Mouse (Mus musculus) testis, adult 2 months (tissue): ENCODE results near the gene Camkk1. TPM values are rescaled to one million over a fixed set of nuclear protein-coding genes. Genes with fewer than 3 reads are reported as not detected.
A peak's percentile ranks its signal among the peaks of the same experiment; 100 is the strongest.

Experiments used
- H3K27ac ChIP-seq: fragments of 200-500 bp; 2 replicates; pipeline ENCODE4 v1.5.1; 2012; ENCODE audit warnings: low read depth, low read length; ENCODE audit not compliant: control insufficient read depth, insufficient read depth
- H3K27me3 ChIP-seq: fragments of 200-500 bp; 2 replicates; pipeline ENCODE4 v1.6.1; 2012; ENCODE audit warnings: mild to moderate bottlenecking, low read length, moderate library complexity; ENCODE audit not compliant: control insufficient read depth, insufficient read depth
- H3K36me3 ChIP-seq: fragments of 200-500 bp; 2 replicates; pipeline ENCODE4 v1.6.1; 2012; ENCODE audit warnings: mild to moderate bottlenecking, low read length; ENCODE audit not compliant: control insufficient read depth, insufficient read depth
- H3K4me1 ChIP-seq: fragments of 200-500 bp; 2 replicates; pipeline ENCODE4 v1.6.1; 2012; ENCODE audit warnings: low read length; ENCODE audit not compliant: control insufficient read depth, insufficient read depth
- H3K4me3 ChIP-seq: fragments of 200-500 bp; 2 replicates; pipeline ENCODE4 v1.5.1; 2012; ENCODE audit warnings: low read depth, mild to moderate bottlenecking, low read length, moderate library complexity, mixed read lengths; ENCODE audit not compliant: control insufficient read depth
- CTCF ChIP-seq: fragments of 200-500 bp; IDR thresholded peaks from 2 replicates; pipeline ENCODE4 v1.5.1; 2012; ENCODE audit warnings: low read depth, mild to moderate bottlenecking, inconsistent platforms, low read length, moderate library complexity; ENCODE audit not compliant: control insufficient read depth, insufficient read depth, insufficient replicate concordance
- POLR2A ChIP-seq: fragments of 200-500 bp; IDR thresholded peaks from 2 replicates; pipeline ENCODE4 v1.6.1; 2012; ENCODE audit warnings: low read depth, mild to moderate bottlenecking, inconsistent platforms, low read length, moderate library complexity; ENCODE audit not compliant: control insufficient read depth
- polyA plus RNA-seq: library from polyadenylated mRNA; depleted of rRNA; stranded (reverse); fragments of >200 nt; gene quantifications from 2 replicates; pipeline ENCODE4 v1.2.3, GENCODE M21; 2012; rRNA removed

The Camkk1 gene
- polyA plus RNA-seq, 1 experiment: 0.96 TPM

DNA sequence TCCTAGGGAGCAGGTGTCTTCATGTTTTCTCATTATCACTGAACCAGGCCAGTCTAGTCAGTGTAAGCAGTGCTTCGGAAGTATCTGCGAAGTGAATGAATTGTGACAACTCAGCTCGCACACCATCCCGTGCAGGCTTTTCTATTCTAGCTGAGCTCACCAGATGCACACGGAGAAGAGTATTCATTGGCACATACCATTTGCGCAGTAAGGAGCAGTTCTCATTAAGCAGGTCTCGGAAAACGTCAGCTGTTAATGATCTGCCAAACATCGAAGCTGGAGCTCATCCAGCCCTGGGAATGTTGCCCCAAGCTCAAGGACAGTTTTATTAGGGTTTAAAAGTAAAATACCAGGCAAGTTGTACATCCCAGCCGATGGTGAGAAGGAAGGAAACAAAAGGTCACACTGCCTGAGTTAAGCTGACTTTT lies 66.0 kb downstream of the Camkk1 start:
- TF ChIP-seq POLR2A (no peak), CTCF (no peak)
- no peak overlapping the region for H3K27ac ChIP-seq
- no peaks in the 10 kb centered on the region; the same call in 1 of the 2 replicates for H3K36me3 ChIP-seq

DNA sequence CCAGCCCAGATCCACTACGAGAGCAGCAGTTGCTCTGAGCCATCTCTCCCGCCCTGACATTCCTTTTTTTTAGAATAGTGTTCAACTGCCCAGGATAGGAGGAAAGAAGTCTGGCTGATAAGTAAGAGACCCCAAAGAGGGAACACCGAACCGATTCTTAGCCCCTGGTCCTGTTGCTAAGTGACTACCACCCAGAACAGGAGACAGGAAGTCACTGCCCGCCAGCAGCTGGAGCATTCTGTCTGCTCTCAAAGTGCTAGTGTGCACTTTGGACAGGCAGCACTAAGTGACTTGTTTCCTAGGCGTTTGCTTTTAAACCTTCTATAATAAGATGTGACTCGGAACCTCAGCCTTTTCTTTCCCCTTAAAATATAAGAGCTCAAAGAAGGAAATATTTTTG lies 66.6 kb downstream of the Camkk1 start:
- no peaks in the 10 kb centered on the region for H3K4me1 ChIP-seq
- no peak overlapping the region for H3K27ac ChIP-seq
- no peaks in the 10 kb centered on the region; the same call in 1 of the 2 replicates for H3K36me3 ChIP-seq
- H3K27me3 ChIP-seq: no peaks in the 10 kb centered on the region
- no peak overlapping the region for H3K4me3 ChIP-seq
- TF ChIP-seq POLR2A (no peak), CTCF (no peak)

More for the DNA sequence above, 66.0 kb downstream of the Camkk1 start:
- H3K4me3 ChIP-seq: no peak overlapping the region
- no peaks in the 10 kb centered on the region for H3K27me3 ChIP-seq
- H3K4me1 ChIP-seq: no peaks in the 10 kb centered on the region

GRCm38 (mm10) chr11:73087700-73088480 lies 69.1 kb downstream of the Camkk1 start:
- no peaks in the 10 kb centered on the region; the same call in 1 of the 2 replicates for H3K36me3 ChIP-seq
- H3K4me3 ChIP-seq: no peak overlapping the region
- no peaks in the 10 kb centered on the region for H3K4me1 ChIP-seq
- no peak overlapping the region for H3K27ac ChIP-seq
- no peaks in the 10 kb centered on the region for H3K27me3 ChIP-seq
- TF ChIP-seq POLR2A (no peak), CTCF (no peak)

GRCm38 (mm10) chr11:73090283-73090682 lies 71.5 kb downstream of the Camkk1 start, which contains the start of gene Itgae:
TSS of gene Itgae (plus strand) at chr11:73090583.
- no peak within 1 kb of the TSS for H3K27ac ChIP-seq
- no peak for TF ChIP-seq CTCF
- no peaks in the 10 kb centered on the region; the same call in 1 of the 2 replicates for H3K36me3 ChIP-seq
- peak within 1 kb of the TSS; percentile 60 for H3K4me3 ChIP-seq
- H3K27me3 ChIP-seq: no peaks in the 10 kb centered on the region
- no peaks in the 10 kb centered on the region for H3K4me1 ChIP-seq

- H3K4me3 ChIP-seq: no peak overlapping the region
- no peak overlapping the region for H3K27ac ChIP-seq
- H3K4me1 ChIP-seq: no peaks in the 10 kb centered on the region
- no peaks in the 10 kb centered on the region; the same call in 1 of the 2 replicates for H3K36me3 ChIP-seq
- TF ChIP-seq CTCF: no peak
- no peak for TF ChIP-seq POLR2A
- no peaks in the 10 kb centered on the region for H3K27me3 ChIP-seq
These were observed 72.0 kb downstream of the Camkk1 start for GRCm38 (mm10) chr11:73090826-73091225.

Other genes starting within 250 kb of the Camkk1 start
- gene Cyb5d2, start 222.9 kb upstream of the Camkk1 start, polyA plus RNA-seq: 10.6 and 11.2 TPM in 2 replicates
- gene Zzef1, start 222.8 kb upstream of the Camkk1 start, polyA plus RNA-seq: 9.5 and 9.6 TPM in 2 replicates
- 4.8 and 4.9 TPM in 2 replicates for gene Atp2a3, start 57.8 kb upstream of the Camkk1 start, polyA plus RNA-seq
- 0.44 and 6.8 TPM in 2 replicates for gene P2rx1, start 19.9 kb upstream of the Camkk1 start, polyA plus RNA-seq
- gene Ncbp3, start 28.8 kb downstream of the Camkk1 start, polyA plus RNA-seq: 1.6 and 1.8 TPM in 2 replicates
- gene Itgae, start 71.6 kb downstream of the Camkk1 start, polyA plus RNA-seq: 12.3 and 13.7 TPM in 2 replicates
- gene Haspin, start 119.3 kb downstream of the Camkk1 start, polyA plus RNA-seq: 256 and 297 TPM in 2 replicates
- gene P2rx5, start 141.4 kb downstream of the Camkk1 start, polyA plus RNA-seq: 0.54 and 1.00 TPM in 2 replicates
- gene Emc6, start 158.0 kb downstream of the Camkk1 start, polyA plus RNA-seq: 33.1 and 36.0 TPM in 2 replicates
- gene Tax1bp3, start 158.1 kb downstream of the Camkk1 start, polyA plus RNA-seq: 8.7 and 14.5 TPM in 2 replicates
- gene Ctns, start 180.0 kb downstream of the Camkk1 start, polyA plus RNA-seq: 17.8 and 18.3 TPM in 2 replicates
- 1.8 and 2.0 TPM in 2 replicates for gene Shpk, start 180.5 kb downstream of the Camkk1 start, polyA plus RNA-seq
- gene Trpv1, start 215.3 kb downstream of the Camkk1 start, polyA plus RNA-seq: 0.17 and 1.6 TPM in 2 replicates
- 0.04 and 0.05 TPM in 2 replicates for gene Trpv3, start 248.4 kb downstream of the Camkk1 start, polyA plus RNA-seq